Mouse (Mus musculus) thymus, adult 2 months (tissue): ENCODE measurements around the gene Cox6a1.

Experiments
- CTCF ChIP-seq: fragments of 200-500 bp; IDR thresholded peaks from 2 replicates; pipeline ENCODE4 v1.5.1; 2012; ENCODE audit warnings: mild to moderate bottlenecking, control low read depth, low read length, moderate library complexity, borderline replicate concordance; ENCODE audit not compliant: control insufficient read depth, poor library complexity, insufficient read depth; ENCODE audit errors: extremely low read depth
- POLR2A ChIP-seq: fragments of 200-500 bp; IDR thresholded peaks from 2 replicates; pipeline ENCODE4 v1.6.1; 2012; ENCODE audit warnings: mild to moderate bottlenecking, low read length, control low read depth, moderate library complexity; ENCODE audit not compliant: control insufficient read depth, poor library complexity, insufficient read depth; ENCODE audit errors: extremely low read depth

DNA sequence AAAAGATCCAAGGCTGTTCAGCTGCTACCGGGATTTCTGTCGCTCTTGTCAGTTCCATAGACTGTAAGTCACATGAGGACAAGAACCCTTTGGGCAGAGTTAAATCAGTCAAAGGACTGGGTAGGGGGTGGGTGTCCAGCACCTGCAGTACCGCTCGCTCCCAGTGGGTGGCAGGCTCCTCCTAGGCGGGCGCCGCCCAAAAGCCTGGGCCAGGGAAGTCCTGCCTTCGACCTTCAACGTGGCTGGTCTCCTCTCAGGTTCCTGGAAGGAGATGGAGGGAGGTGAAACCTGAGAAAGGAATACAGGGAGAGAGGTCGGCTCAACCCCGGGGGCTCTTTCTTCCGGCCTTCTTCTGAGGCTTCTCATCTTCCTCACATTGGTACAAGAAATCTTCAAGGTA is 10.1 kb upstream of the Cox6a1 start:
- TF ChIP-seq CTCF (peak; percentile 93), POLR2A (no peak)
